Mouse (Mus musculus) urinary bladder, postnatal 36 days (tissue): ENCODE measurements at regions not wholly inside any gene's neighbourhood (a gene's known extent, or its start where the extent isn't known, plus 50 kb on each side); places are given as distances from the start of the nearest gene placed in this dataset.

Experiments
- DNase-seq, 2 experiments: peaks; one replicate each; pipeline ENCODE4 v3.0.0; 2022; ENCODE audit warnings: low spot score in 2 of 2, mixed read lengths in 1 of 2

DNA sequence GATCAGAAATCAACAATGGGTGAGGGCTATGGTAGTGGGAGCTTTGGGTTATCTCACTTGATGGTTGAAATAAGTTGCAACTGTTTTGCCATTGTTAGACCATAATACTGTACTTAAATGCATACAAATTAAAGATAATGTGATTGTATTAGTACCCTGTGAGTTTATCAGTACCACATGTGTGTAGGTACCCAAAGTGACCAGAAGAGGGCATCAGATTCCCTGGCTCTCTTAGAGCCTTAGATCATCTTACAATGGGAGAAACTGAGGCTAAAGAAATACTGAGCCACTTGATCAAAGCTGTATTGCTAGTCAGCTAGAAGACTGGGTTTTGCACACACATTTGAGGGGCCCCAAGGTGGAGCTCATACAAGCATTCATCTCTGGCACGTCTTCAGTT lies 155.5 kb downstream of the Fgf9 start:
- no peak for DNase-seq

DNA sequence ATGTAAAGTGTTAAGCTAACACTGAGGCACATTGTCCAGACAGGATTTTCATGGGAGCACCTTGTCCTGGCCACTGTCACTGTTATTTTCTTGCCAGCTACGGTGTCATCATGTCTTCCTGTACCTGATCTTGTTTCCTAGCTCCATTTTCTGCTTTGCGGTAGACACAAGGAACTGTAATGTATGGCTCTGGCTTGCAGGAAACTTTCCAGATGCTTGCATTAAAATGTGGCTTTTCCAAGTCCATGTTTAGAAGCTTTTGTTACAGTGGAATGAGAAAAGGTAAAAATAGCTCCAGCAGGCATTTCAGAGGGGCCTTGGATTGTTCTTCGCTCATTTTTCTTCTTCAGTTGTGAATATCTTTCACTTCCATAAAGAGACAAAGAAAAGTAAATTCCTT lies 154.1 kb downstream of the Fgf9 start:
- no peak for DNase-seq

DNA sequence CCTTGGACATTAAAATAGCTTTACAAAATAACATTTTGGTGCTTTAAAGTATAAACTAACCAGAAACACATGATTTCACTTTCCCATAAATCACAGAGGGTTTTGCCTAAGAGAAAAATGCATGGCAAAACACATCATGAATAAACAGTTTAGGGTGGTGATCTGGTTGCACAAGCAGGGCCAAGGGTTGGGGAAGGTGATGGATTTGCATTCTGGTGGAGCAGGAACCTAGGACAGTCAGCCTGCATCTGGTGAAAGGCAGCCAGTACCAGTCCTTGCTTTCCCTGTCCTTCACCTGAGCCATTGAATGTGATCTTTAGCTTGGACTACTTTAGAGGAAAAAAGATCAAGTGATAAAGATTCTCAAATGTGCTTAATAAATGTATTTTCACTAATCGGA lies 138.1 kb downstream of the Fgf9 start:
- DNase-seq: no peak

DNA sequence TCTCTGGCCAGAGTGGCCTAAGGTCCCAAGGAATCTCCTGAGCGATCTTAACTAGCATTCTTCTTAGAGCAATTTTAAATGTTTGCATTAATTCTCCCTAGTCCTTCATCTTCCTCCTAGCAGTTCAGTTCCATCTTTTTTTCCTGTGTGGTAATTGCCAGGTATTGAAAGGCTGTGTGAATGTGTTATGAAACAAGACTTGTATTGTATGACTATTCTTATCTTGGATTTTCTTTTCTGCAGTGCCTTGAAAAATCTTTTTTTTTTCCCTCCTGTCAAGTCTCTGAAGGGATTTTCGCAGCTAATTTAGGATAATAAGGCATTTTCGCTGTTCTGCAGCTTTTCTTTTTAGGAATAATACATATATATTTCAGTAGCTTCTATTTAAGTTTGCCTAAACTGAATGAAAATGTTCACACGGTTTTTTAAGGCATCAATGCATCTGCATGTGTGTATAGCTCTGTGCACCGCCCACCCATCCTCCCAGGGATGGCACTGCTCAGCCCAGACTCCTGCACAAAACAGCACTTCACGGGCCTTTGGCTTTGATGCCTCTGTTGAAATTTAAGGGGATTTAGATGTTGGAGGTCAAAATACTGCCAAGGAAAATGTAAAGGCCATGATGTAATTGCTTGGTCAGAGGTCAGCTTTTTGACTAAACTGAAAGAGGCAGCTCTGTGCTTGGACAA lies 132.4 kb downstream of the Fgf9 start:
- DNase-seq: no peak

DNA sequence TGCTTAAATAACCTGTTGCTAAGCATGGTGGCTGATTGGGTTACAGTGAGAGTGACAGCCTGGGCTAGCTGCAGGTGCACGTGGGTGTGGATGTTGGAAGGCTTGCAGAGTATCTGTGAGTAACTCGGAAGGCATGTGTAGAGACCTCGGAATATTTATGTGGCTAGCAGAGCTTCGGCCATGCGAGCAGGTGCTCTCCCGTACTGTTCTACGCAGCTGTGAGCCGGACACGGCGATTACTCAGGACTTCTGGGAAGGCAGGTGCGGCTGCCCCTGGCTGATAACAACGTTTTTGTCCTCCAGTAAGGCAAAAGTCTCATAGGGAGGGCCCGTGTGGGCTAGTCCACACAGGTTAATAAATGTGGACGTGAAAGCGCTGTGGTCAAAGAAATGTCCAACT lies 119.6 kb downstream of the Fgf9 start:
- no peak for DNase-seq

DNA sequence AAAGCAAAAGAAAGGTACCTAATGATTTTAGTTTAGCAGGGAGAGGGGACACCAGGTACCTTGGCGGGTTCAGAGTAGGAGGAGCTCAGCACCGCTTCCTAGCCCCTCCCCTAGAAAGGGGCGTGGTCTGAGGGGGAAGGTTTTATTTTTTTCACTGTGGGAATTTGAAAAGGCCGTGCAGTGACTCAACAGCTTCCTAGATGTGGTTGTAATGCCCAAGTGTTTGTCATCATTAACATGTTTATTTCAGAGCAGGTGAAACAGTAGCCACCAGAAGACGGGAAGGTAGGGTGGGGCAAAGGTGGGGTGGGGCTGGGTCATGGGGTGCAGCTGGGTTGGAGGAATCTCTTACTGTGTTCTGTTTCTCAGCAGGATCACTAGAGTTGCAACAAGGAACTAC lies 112.5 kb downstream of the Fgf9 start:
- no peak for DNase-seq

DNA sequence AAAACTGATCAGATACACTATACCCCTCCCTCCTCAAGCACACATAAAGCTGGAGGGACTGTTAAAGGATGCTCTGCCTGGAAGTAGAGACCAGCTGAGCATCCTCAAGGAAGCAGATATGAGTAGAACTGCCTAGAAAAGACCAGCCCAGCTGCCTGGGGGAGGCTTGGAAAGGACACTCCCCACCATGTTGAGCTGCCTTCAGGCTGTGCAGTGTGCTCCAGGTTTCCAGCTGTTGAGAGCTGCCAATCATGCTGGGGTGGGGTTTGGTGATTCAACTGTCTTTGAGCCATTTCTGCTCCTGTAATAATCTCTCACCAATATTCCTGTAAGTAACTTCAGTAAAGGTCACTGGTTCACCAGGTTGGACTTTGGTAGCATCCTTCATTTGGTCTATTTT lies 110.4 kb downstream of the Fgf9 start:
- no peak for DNase-seq

DNA sequence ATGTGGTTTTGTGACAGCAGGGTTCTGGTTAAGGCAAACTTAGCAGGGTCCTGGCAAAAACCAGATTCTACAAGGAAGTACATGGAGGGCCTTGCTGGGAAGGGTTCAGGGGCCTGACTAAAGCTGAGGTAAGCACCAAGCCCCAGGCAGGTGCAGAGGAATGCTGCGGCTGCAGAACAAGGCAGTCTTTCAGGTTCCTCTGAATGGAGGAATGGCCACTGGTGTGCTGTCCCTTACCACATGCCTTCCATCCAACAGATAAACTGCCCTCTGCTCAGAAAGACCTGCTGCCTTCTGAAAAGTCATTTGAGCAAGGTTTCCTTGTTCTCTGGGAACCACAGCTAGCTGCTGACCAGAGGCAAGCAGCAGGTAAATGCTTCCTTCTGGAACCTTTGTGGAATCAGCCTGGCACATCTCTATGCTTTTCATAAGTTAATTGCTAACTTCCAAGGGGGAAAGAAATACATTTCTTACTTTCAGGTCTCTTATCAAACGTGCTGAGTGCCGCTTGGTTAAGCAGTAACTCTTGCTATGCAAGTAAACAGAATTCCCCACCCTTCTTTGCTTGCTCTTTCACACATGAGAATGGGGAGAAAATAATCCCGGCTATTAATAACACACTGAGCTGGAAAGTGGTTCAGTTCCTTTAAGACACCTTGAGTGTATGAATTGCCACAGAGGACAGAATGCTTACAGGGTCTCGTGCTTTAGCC lies 105.5 kb downstream of the Fgf9 start:
- no peak for DNase-seq

DNA sequence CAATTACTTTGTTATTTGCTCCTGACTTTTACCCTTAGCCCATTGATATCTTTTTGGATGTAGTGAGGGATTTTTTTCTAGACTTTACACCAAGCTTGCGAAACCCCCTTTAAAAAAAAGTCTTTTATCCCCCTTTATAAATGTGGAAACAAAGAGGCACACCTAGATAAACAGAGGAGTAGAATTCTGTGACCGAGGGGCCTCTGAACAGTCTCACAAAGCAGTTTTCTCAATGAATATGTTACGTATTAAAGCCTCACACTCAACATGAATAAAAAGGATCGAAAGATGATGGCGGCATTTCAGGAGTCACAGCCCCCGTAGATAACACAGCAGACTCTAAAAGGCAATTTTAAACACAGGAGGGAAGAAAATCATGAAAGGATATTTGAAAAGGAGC lies 104.2 kb downstream of the Fgf9 start:
- no peak for DNase-seq

DNA sequence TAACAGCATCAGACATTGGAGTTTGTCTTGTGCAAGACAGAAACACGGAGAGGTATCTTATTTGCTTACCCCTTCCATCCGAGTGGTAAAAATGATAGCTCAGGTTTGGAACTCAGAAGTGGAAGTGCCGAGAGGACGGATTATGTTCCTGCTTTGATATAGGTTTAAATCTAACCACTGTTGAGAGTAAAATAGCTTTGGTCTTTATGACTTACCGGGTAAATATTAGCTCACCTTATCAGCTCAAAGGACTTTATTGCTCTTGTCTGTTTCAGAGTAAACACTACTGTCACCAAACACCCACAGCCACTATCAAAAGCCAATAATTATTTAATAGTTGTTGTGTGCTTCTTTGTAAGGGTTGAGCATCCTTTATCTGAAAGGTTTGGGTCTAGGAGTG lies 98.6 kb downstream of the Fgf9 start:
- DNase-seq: no peak
